Mouse (Mus musculus) kidney, adult 2 months (tissue): Measurements from ENCODE around the gene Pecr. TPM values are rescaled to one million over a fixed set of nuclear protein-coding genes. Genes with fewer than 3 reads are reported as not detected.

Source experiments
- DNase-seq: peaks from one replicate; pipeline ENCODE4 v3.0.0; 2021
- H3K27ac ChIP-seq: fragments of 200-500 bp; 2 replicates; pipeline ENCODE4 v1.5.1; 2012; ENCODE audit warnings: low read depth, low read length, control low read depth, inconsistent platforms; ENCODE audit not compliant: insufficient read depth
- H3K27me3 ChIP-seq: fragments of 200-500 bp; replicated peaks from 2 replicates; pipeline ENCODE4 v1.6.1; 2012; ENCODE audit warnings: mild to moderate bottlenecking, moderate library complexity, low read length, inconsistent platforms; ENCODE audit not compliant: control insufficient read depth, insufficient read depth
- H3K36me3 ChIP-seq: fragments of 200-500 bp; 2 replicates; pipeline ENCODE4 v1.6.1; 2012; ENCODE audit warnings: mild to moderate bottlenecking, moderate library complexity, low read length, inconsistent platforms; ENCODE audit not compliant: control insufficient read depth, insufficient read depth
- H3K4me1 ChIP-seq: fragments of 200-500 bp; 2 replicates; pipeline ENCODE4 v1.6.1; 2011; ENCODE audit warnings: low read length; ENCODE audit not compliant: control insufficient read depth, insufficient read depth
- H3K4me3 ChIP-seq: fragments of 200-500 bp; 2 replicates; pipeline ENCODE4 v1.5.1; 2011; ENCODE audit warnings: mild to moderate bottlenecking, low read depth, low read length, control low read depth; ENCODE audit not compliant: insufficient read depth
- CTCF ChIP-seq: fragments of 200-500 bp; conservative IDR thresholded peaks from 2 replicates; pipeline ENCODE4 v1.5.1; 2011; ENCODE audit warnings: low read depth, mild to moderate bottlenecking, control low read depth, low read length, moderate library complexity, mixed read lengths; ENCODE audit not compliant: insufficient read depth, insufficient read length
- POLR2A ChIP-seq: fragments of 200-500 bp; IDR thresholded peaks from one replicate; pipeline ENCODE4 v1.6.1; 2011; ENCODE audit warnings: low read depth, low read length, control low read depth
- WGBS: fragments of 180-500 bp; shearing (Covaris S2); methylation state at CpG from one replicate; pipeline ENCODE4 v1.1.7; 2018; 5-methylcytosine and 5-hydroxymethylcytosine counted together
- polyA plus RNA-seq: library from polyadenylated mRNA; depleted of rRNA; stranded (reverse); fragments of >200 nt; gene quantifications from 2 replicates; pipeline ENCODE4 v1.2.3, GENCODE M21; 2012

Pecr gene
- polyA plus RNA-seq, 1 experiment = 254 TPM

GRCm38 (mm10) chr1:72288527-72289150, 4.5 kb upstream of the Pecr start:
- Histone ChIP-seq H3K27me3 (no peaks in the 10 kb centered on the region), H3K4me3 (no peak overlapping the region), H3K36me3 (no peaks in the 10 kb centered on the region), H3K27ac (peak overlapping the region; percentile 66), H3K4me1 (peaks cover 30% of the 10 kb centered on the region; the same call in 1 of the 2 replicates)
- WGBS = 47% methylated on average over 4 of the region's 4 CpGs
- TF ChIP-seq POLR2A (no peak), CTCF (no peak)
- DNase-seq = peak; percentile 90

- DNase-seq = peak; percentile 85
- H3K4me1 ChIP-seq = peaks cover 29% of the 10 kb centered on the region; the same call in 1 of the 2 replicates
- TF ChIP-seq CTCF (no peak), POLR2A (peak; percentile 9)
- H3K36me3 ChIP-seq = no peaks in the 10 kb centered on the region
- 45% methylated on average over 4 of the region's 4 CpGs for WGBS
- peak overlapping the region; percentile 2; the same call in 1 of the 2 replicates for H3K4me3 ChIP-seq
- peak overlapping the region; percentile 77 for H3K27ac ChIP-seq
- no peaks in the 10 kb centered on the region for H3K27me3 ChIP-seq
Measured at GRCm38 (mm10) chr1:72287893-72288292, 3.8 kb upstream of the Pecr start.

GRCm38 (mm10) chr1:72286904-72287303, 2.8 kb upstream of the Pecr start:
- H3K36me3 ChIP-seq = no peaks in the 10 kb centered on the region
- H3K4me3 ChIP-seq = peak overlapping the region; percentile 22
- no peak for TF ChIP-seq CTCF
- peaks cover 23% of the 10 kb centered on the region; the same call in 1 of the 2 replicates for H3K4me1 ChIP-seq
- 37% methylated on average over 5 of the region's 5 CpGs for WGBS
- no peak for DNase-seq
- H3K27me3 ChIP-seq = no peaks in the 10 kb centered on the region
- H3K27ac ChIP-seq = peak overlapping the region; percentile 77

GRCm38 (mm10) chr1:72284539-72284938, 425 bp upstream of the Pecr start:
- Histone ChIP-seq H3K36me3 (no peaks in the 10 kb centered on the region; the same call in 1 of the 2 replicates), H3K27me3 (no peaks in the 10 kb centered on the region), H3K27ac (no peak overlapping the region), H3K4me1 (peaks cover 13% of the 10 kb centered on the region; the same call in 1 of the 2 replicates), H3K4me3 (no peak overlapping the region)
- DNase-seq = no peak
- TF ChIP-seq CTCF (no peak), POLR2A (no peak)
- WGBS = 7% methylated on average over 5 of the region's 5 CpGs

- WGBS = 51% methylated on average over 1 of the region's 1 CpGs
- Histone ChIP-seq H3K4me3 (peak overlapping the region; percentile 54), H3K4me1 (peaks cover 6% of the 10 kb centered on the region; the same call in 1 of the 2 replicates), H3K27ac (peak overlapping the region; percentile 42; the same call in 1 of the 2 replicates), H3K27me3 (no peaks in the 10 kb centered on the region), H3K36me3 (no peaks in the 10 kb centered on the region; the same call in 1 of the 2 replicates)
- DNase-seq = peak; percentile 69
- TF ChIP-seq CTCF (no peak), POLR2A (no peak)
Measured at GRCm38 (mm10) chr1:72282604-72283003, 1.5 kb downstream of the Pecr start.

GRCm38 (mm10) chr1:72278085-72278484, 6.0 kb downstream of the Pecr start:
- Histone ChIP-seq H3K4me1 (no peaks in the 10 kb centered on the region), H3K4me3 (no peak overlapping the region), H3K36me3 (peaks cover 7% of the 10 kb centered on the region), H3K27me3 (no peaks in the 10 kb centered on the region), H3K27ac (no peak overlapping the region)
- 82% methylated on average over 3 of the region's 3 CpGs for WGBS
- no peak for TF ChIP-seq POLR2A
- no peak for TF ChIP-seq CTCF
- no peak for DNase-seq

- WGBS = 91% methylated on average over 3 of the region's 3 CpGs
- Histone ChIP-seq H3K36me3 (peaks cover 3% of the 10 kb centered on the region; the same call in 1 of the 2 replicates), H3K27ac (no peak overlapping the region), H3K4me3 (no peak overlapping the region), H3K4me1 (no peaks in the 10 kb centered on the region), H3K27me3 (no peaks in the 10 kb centered on the region)
- TF ChIP-seq POLR2A (no peak), CTCF (no peak)
- DNase-seq = no peak
Measured at GRCm38 (mm10) chr1:72263099-72263498, 21.0 kb downstream of the Pecr start.
